Mouse (Mus musculus) E14TG2a.4 (cell line): ENCODE measurements at regions not wholly inside any gene's neighbourhood (a gene's known extent, or its start where the extent isn't known, plus 50 kb on each side); places are given as distances from the start of the nearest gene placed in this dataset.

Source experiments
- CTCF ChIP-seq: conservative IDR thresholded peaks from 2 replicates; pipeline ENCODE4 v1.5.1; 2014; ENCODE audit warnings: low read length
- NANOG ChIP-seq: IDR thresholded peaks from 2 replicates; pipeline ENCODE4 v1.6.1; 2014; ENCODE audit warnings: borderline replicate concordance, low read length, mixed read lengths

- TF ChIP-seq CTCF = no peak
- TF ChIP-seq NANOG = no peak
These were observed 64.9 kb upstream of the Fzd7 start for GRCm38 (mm10) chr1:59417317-59417716.
